Mouse (Mus musculus) urinary bladder, postnatal 4 days (tissue): ENCODE results near the gene Tmprss7.

Source experiments
- DNase-seq, 2 experiments: peaks; one replicate each; pipeline ENCODE4 v3.0.0; 2021 to 2022; ENCODE audit warnings: low spot score in 2 of 2

The Tmprss7 gene

GRCm38 (mm10) chr16:45625342-45625741 is 68.1 kb downstream of the Tmprss7 start:
- DNase-seq: no peak

GRCm38 (mm10) chr16:45624791-45625190 is 68.7 kb downstream of the Tmprss7 start:
- DNase-seq: no peak

DNA sequence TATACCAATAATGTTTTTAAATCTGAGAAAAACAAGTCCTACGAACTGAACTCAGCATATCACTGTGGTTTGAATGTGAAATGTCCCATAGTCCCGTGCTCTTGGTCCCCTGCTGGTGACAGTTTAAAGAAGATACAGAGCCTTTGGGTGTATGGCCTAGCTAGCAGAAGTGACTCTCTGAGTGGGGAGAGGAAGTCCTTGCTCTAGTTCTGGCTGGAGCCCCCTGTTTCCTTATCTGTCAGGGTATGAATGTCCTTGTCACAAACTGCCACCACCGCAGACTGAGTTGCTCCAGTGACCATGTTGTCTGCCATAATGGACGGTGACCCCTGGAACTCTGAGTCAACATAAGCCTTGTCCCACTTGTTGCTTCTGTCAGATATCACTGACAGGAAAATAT is 70.2 kb downstream of the Tmprss7 start:
- no peak for DNase-seq

DNA sequence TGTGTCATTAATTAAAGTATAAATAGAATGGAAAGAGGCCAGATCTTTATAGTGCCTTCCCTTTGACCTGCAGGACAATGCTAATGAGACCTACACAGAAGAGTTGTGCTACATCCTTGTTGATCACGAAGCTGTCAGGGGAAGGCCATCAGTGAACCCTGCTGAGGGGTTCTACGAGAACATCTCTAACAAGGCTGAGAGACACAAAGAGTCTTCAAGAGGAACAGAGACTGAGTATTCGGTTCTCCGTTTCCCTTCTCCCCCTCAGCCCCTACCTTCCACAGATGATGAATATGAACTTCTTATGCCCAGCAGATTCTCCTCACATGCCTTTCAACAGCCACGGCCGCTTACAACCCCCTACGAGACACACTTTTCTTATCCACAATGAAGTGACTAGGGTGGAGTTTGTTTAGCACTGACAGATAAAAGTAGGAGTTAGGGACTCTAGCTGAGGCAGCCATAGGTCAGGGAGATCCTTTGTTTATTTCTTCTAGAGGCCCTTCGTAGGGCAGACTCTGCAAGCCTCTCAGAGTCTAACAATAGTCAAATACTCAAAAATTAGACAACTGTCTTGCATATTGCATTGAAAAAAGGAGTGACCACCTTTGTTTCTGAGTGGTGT is 73.6 kb downstream of the Tmprss7 start:
- DNase-seq: no peak

DNA sequence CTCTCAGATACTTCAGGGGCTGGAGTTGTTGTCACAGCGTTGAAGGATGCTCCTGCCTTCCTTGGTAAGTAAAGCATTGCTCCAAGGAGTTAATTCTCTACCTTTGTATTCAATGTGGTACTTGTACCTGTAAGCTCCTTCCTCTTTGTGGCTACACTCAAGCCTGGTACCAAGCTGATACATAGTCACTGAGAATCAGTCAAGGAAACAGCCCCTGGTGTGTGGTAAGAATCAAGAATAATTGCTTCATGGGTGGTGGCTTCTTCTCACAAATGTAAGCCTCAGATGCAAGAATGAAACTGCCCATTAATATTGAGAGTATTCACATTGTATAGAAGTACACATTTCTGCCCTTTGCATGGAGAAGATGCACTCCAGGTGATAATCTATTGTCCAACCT is 77.5 kb downstream of the Tmprss7 start:
- no peak for DNase-seq

DNA sequence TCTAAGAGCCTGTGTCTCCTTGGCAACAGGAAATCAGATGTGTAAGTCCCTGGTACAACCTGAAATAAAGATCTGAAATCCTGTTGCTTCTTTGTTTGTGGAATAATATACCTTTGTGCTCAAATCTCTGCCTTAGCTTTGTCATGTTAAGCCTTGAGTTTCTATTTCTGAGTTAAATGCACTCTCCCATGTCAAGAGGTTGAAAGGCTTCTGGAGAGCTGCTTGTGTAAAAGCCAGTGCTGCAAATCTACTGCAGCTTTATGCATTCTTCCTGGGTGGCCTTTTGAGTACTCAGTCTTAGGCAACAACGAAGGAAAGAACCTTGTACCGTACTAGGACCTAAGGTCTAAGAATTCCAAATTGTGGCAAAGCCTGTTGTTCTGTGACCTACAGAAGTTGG is 80.2 kb downstream of the Tmprss7 start:
- DNase-seq: no peak

GRCm38 (mm10) chr16:45610267-45610666 is 83.2 kb downstream of the Tmprss7 start, which contains the start of gene Gcsam:
Gene Gcsam, plus strand, starts transcription at chr16:45610380.
- no peak for DNase-seq

DNA sequence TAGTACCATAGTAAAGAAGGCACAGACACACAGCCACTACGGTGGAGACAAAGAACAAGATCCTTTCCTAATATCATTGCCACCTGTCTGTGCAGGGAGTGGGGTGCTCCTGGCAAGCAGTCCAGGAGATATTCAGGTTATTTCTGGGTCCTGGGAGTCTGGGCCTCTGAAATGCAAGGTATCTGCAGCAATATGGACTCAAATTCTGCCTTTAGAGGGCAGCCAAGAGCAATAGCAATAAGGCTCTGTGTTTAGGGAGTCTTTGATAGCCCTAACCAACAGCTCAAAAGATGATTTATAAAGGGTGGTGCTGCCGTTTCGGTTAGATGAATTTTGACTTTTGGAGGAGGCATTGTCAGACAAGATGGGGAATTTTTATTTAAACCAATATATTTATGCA is 84.2 kb downstream of the Tmprss7 start:
- DNase-seq: no peak

DNA sequence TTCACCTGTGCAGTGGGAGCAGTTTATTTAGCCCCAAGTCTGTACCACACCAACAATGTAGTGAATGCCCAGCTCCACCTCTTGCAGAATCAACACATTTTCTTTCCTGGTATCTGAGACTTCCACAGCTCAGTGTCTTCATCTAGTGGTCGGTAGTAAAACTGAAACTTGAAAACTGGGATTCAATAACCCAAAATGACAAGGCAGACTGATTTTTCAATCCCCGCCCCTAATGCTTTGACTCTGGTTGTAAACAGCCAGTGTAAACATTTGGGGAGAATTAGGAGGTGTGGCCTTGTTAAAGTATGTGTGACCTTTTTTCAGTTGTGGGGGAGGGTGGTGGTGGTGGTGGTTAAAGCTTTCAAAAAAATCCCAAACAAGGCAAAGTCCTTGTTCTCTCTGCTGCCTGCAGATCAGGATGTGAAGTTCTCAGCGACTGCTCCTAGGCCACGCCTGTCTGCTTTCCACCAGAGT is 84.9 kb downstream of the Tmprss7 start:
- DNase-seq: no peak
